Mouse (Mus musculus) naive thymus-derived CD4-positive, alpha-beta T cell, adult 2 months (primary cell): ENCODE measurements around the gene Tnfsf11.

Experiments used
- DNase-seq: peaks from one replicate; pipeline ENCODE4 v3.0.0-alpha.2; 2011; ENCODE audit warnings: low read depth

The Tnfsf11 gene

DNA sequence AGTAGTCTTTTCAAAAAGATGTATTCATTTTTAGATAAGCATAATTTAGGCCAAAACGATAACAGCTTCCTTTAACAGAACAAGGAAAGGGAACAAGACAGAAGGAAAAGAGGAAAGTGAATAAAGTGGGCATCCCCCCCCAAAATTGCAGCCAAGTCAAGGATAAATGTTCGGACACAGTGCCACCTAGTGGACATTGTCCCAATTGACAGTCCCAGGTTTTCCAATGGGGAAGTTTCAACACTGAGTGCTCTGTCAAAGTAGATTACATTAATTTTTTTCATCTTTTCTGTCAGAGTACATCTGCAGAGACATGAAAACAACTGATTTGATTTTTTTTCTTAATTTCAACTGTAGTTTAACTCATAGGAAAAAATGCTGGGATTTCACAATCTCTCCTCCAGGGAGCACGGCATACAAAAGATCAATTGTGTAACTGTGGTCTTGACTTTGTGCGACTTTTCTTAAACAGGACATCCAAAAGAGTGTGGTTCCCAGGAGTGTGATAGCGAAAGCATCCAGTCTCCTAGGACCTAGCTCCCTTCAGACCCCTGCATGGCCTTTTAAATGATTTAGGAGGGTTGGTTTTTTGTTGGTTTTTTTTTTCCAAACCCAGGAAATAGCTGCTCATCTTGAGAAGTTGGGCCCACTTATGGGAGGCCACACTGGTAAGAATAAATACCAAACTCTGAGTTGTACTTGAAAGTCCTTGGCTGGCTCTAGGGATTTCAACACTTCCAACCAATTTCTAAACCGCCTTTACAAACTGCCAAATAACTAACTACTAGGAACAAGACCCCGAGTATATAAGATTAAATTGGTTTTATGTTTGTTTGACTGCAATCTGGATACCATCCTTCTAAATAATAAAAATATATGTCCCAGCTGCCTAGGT, 19.7 kb downstream of the Tnfsf11 start:
- DNase-seq, result peak; percentile 58

DNA sequence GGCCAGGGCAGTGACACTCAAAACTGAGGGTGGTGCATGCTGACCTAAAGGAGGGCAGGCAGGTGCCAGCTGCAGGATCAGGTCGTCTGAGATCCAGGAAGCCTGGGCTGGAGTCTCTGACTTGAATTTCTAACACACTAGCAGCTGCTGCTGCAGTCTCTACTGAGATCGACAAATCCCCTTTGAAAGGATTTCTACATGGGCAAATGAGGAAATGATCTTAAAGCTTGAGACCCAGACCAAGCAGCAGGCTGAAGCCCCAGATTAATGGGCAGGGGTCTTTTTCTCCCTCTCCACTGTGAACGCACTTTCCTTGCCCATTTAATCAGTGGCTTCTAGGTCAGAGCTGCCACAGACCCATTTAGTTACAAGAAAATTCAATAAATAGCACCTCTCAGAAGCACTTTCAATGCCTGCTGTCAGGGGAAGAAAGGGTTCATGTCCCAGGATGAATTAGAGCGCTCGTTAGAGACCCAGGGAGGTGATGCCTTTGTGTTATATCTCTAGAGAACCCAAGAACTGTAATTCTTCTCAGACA, 21.8 kb downstream of the Tnfsf11 start:
- DNase-seq, result no peak

DNA sequence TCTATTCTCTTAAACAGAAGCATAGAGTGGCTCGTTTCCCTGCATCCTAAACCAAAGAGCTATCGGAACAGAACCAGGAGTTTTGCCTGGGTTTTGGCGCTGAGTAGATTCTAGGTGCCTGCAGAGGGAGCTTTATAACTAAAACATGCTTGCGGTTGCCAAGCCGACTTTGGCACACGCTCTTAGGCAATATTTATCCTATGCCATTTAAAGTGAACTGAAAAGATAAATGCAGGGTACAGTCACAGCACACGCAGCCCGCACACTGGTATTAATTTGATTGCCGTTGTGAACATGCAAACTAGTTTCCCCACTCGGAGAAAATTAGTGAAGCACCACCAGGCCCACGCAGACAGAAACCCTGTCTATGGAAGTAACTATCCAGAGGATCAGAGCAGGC, 25.4 kb downstream of the Tnfsf11 start:
- no peak for DNase-seq

DNA sequence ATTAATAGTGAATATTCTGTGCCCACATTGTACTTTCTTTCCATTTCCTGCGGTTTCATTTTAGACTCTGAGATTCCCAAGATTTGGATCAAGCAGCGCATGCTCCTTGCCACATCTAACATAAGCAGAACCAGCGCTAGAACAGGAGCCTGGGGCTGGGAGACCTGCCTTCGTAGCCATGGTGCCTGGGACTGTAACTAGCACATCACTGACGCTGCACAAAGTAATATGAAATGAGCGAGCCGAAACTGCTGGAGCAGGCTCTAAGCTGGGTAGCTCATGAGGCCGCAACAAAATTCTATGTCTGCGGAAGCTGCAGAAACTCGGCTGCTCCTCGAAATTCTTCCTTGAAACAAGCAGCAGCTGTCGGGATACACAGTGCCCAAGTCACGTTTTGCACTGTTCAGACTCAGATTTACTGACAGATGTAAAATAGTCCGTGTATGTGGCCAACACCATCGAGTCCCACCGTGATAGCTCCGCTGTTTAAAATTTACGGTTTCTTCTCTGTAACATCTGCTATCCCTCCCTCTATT, 31.4 kb downstream of the Tnfsf11 start:
- no peak for DNase-seq

DNA sequence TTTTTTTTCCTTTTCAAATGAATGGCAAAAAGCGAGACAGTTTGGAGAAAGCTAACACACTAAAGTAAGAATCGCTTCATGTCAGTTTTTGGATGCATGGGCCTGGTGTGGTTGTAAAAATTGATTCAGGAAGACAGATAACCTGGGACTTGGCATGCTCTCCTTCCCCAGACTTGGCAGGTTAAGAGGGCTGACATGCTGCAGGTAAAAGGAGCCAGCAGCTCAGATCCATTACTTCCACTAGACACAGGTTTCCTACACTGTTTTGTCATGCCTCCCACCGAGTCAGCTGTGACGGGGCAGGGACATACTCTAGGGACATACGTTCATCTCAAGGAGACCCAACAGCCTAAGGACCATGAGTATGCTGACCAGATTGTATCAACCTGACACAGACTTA, 33.0 kb downstream of the Tnfsf11 start:
- DNase-seq, result no peak

DNA sequence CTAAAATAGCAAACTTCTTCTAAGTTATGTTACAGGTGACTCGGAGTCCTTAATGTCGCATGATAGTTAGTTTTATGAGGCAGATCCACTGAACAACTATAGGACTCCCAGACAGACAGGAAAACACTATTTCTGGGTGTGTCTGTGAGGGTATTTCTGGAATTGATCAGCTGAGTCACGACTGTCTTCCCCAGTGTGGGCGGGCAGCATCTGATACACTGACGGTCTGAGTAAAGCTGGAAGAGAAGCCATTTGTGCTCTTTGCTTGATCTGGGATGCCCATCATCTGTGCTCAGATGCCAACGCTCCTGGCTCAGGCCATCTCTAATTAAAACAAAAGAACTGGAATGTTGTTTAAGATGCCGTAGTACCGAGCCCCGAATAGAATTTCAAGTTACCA, 33.7 kb downstream of the Tnfsf11 start:
- no peak for DNase-seq

DNA sequence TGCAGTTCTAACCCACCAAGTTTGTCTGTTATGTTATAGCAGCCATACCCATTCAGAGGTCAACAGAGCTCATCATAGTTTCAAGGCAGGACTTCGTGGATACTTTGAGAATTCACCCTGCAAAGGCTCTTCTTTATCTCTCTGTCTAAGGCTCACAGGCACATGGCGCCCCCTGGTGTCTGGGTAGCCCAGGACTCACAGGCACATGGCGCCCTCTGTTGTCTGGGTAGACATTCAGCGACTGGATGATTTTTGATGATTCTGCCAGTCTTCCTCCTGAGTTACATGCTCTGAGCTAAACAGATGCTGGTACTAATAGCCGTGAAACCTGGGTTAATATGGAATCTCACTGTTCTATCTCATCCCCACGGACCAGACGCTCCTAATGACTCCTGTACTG, 34.3 kb downstream of the Tnfsf11 start:
- peak; percentile 72 for DNase-seq

DNA sequence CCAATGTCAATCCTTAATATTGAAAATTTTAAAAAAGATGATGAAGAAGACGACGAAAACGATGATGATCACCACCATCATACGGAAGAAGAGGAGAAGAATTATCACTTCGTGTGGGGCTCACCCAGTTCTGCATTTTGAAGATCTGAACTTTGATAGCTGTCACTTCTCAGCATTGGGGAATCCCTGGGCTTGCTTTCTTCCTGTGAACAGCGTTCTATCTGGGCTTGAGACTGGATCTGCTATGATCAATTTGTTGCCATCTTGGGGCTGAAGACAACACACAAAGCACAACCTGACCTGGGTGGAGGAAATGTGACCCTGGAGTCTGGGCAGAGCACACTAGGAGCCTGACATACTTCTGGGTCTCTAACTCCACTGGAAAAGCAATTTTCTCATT, 43.0 kb downstream of the Tnfsf11 start:
- no peak for DNase-seq

DNA sequence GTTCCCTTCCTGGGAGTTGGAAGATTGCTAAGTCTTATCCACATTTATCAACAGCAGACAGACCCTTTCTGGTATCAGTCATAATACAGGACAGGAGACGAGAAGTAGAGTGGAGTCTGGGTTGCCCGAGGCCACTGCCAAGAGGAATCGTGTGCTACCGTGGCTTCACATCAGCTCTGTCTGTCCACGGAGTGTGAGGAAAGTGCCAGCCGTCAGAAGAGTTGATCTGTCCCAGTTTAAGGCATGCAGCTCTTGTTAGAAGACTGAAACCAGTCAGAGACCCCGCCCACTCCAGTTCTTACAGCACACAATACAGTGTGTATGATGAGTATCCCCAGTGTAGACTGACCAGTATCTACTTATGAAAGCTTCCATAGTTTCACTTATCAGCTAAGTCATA, 45.2 kb downstream of the Tnfsf11 start:
- DNase-seq, result no peak

DNA sequence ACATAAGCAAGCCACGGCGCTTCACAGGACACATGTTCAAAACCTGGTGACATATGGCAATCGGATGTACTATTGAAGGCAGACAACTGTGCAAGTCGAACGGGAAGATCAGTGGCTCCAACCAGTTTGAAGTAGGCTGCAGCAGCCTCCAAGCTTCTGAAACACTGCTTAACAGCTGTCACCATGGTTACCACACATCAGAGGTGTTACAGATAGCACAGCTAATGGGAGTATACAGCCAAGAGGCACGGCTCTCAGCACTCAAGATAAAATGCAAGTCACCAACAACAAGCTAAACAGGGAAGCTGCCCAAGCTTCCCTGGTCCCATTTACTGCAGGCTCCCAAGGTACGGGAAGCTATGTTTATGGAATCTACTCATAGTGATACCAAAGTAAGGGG, 46.6 kb downstream of the Tnfsf11 start:
- no peak for DNase-seq

DNA sequence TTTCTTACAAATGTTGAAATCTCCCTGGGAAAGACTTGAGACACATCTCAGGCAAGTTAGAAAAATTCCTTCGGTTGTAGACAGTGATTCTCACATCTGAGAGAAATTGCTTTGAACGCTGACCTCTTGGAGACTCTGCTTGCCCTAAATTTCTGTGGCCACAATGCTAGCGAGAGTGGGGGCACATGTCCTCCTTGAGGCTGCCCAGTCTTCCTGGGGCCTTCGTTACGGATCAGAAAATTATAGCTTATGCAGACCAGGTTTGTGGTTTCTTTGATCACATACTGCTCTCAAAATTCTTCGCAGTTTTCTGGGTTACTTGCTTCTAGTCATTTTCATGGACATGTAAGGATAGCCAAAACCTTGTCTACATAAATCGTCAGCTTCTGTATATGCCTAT, 53.8 kb downstream of the Tnfsf11 start:
- no peak for DNase-seq

DNA sequence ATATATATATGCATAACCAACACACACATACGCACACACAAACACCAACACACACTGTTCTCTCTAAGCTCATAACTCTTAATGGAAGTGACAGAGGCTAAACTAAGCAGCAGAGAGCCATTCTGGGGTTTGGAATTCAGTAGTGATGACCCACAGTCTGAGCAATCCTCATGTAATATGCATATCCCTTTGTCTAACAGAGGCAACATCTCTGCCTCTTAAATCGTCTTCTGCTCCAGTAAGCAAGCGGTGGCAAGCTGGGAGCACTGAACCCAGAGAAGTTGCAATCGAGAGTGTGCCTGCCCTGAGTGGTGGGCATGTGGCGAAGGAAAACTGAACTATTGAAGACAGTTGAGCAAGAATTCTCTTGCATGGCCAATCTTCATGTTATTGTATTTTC, 61.2 kb downstream of the Tnfsf11 start:
- no peak for DNase-seq

DNA sequence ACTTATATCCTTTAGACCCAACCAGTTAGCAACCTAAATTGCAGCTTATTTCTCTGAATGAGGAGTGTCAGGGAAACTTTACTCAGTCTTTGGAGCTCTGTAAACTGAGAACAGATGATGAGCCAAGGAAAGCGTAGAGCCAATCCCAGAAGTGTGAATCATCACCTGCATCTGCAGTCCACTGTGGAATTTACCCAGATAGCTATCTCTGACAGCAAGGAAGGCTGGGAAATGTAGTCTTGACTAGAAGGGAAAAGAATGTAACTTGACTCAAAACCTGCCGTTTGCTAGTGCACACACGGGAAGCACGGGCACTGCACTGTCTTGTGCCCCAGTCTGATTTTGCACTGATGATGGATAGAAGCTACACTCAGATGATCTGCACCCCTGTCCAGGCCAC, 63.0 kb downstream of the Tnfsf11 start:
- DNase-seq, result no peak

DNA sequence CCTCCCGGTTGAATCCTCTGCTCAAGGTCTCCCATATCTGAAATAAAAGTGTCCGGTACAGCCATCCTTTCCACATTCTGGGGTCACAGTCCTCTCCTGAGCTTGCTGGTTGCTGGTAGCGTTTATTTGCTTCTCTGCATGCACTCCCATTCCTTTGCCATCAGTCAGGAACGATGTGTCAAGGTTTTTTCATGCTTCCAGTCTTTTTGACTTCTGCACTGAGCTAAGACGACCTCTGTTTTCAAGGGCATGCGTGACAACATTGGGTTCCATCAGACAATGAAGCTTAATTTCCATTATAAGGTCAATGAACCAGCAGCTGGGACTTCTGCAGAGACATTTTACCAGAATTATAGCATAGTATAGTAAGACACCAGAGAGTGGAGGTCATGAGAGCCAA, 68.5 kb downstream of the Tnfsf11 start:
- no peak for DNase-seq

DNA sequence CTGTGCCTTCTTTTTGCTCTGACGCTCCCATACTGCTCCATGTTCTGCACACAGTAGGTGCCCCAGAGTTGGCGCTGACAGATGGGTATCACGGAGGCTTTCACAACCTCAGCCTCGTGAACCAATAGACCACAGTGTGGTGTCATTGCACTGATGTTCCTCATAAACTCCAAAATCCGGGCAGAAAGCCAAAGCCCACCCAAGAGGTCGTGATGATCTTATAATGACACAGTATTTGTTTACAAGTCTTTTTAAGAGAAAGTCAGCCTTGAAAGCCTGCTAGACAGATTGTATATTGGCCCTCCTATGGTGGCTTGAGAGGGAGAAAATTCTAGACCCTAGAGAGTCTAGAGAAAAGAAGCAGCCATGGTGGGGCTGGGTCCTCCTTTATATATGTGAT, 70.6 kb downstream of the Tnfsf11 start:
- no peak for DNase-seq

DNA sequence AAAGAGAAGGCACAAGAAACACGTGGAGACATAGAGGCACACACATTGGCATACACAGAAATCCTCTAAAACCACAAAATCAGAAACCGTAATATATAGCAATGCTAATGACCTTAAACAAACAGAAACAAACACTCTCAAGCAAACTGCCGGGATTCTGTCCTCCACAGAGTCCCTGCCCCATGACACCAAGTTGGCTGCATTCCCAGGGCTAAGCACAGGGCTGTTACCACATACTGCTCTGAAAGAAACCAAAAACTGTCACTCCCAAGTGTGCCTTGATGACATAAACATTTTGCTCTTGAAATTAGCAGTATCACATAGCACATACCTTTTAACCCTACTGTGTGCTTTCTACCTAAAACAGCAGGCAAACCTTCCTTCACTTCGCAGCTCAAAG, 71.7 kb downstream of the Tnfsf11 start:
- no peak for DNase-seq

DNA sequence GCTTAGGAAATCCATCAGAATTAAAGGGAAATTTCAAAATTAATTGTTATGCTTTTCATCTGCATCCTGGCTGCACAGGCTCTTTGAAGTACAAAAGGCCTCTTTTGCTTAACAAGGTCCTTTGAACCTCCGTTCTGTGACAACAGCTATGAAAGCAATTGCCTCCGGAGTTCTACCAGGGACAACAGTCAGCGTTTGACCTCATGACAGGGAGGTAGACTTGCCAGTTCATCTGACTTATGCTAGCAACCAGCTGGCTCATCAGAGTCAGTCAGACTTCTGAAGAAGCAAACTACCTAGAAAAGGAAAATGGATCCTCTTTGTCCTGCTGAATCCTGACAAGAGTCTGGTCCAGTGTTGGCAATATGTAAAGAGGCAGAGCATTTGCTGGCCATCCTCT, 72.5 kb downstream of the Tnfsf11 start:
- no peak for DNase-seq

DNA sequence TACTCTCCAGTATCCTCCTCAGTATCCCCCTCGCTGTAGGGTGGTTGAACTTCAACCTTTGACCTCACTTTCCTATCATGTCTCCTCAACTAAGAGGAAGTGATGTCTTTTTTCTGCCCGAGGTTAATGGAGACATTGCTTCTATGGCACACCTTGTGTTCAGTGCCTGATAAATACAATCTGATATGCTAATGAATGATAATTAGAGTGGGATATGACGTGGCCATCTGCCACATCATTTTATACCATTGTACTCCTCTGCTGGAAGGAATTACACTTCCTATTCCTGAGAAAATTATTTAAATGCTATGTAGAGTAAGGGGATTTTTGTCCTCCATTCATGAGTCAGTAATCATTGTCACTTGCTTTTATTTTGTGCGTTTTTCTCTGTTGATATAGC, 78.8 kb downstream of the Tnfsf11 start:
- DNase-seq, result no peak
